Mouse (Mus musculus): ENCODE data around the gene Sipa1l3. TPM values are rescaled to one million over a fixed set of nuclear protein-coding genes. Genes with fewer than 3 reads are reported as not detected.

The Sipa1l3 gene
- polyA plus RNA-seq, 1 experiment, result 30.3 TPM

DNA sequence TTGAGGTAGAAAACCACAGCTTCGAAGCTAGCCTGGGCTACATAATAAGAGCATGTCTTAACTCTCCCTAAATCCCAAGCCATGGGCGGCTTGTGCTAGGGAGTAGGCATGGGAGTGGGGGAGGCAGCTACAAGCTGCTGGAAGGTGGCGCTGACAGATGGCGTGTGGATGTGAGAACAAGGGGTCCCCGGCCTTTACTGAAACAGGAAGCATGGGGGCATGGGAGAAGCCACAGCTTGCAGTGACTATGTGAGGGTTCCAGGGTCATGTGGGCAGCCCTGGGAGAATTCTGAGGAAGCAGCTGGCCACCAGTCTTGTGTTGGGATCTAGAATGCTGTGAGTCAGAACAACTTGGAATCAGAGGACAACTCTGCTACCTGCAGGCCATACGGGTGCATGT, 144.4 kb downstream of the Sipa1l3 start:
- peaks cover 6% of the 10 kb centered on the region for H3K36me3 ChIP-seq (ENCODE audit: control insufficient read depth, insufficient read depth, low read length)

DNA sequence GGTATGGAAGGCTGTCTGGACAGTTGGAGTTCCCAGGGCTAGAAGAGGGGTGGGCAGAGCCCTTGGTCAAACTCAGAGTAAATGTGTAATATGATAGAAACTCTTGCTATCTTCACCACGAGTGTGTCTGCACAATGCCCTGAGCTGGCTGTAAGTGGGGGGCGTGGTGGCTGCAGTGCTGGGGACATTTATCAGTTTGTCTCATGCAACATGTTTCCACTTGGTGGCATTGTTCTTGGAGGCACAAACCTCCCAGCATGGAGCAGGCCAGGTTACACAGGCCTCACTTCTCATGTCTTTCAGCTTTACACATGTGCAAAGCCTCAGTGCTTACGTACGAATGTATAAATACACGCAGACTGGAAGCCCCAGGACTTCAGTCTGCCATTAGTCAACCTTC, 146.3 kb downstream of the Sipa1l3 start:
- 95% methylated on average over 5 of the region's 5 CpGs for WGBS
- Histone ChIP-seq H3K27ac (ENCODE audit: insufficient read depth, low read length) (no peak overlapping the region), H3K4me3 (ENCODE audit: extremely low read depth, insufficient read depth, insufficient read length) (no peak overlapping the region), H3K4me1 (ENCODE audit: control insufficient read depth, insufficient read depth, insufficient read length) (no peaks in the 10 kb centered on the region), H3K27me3 (ENCODE audit: control insufficient read depth, insufficient read depth, low read length) (no peaks in the 10 kb centered on the region), H3K36me3 (ENCODE audit: control insufficient read depth, insufficient read depth, low read length) (peaks cover 4% of the 10 kb centered on the region)
- TF ChIP-seq CTCF (IDR thresholded peaks at IDR 0.05; ENCODE audit: extremely low read depth, insufficient read depth, insufficient read length, insufficient replicate concordance) (no peak), POLR2A (IDR thresholded peaks at IDR 0.05; ENCODE audit: low read depth, low read length) (no peak)
- no peak for DNase-seq (ENCODE audit: low read depth in 1 of 2, low spot score in 2 of 2)

More for the DNA sequence above, 144.4 kb downstream of the Sipa1l3 start:
- no peaks in the 10 kb centered on the region for H3K27me3 ChIP-seq (ENCODE audit: control insufficient read depth, insufficient read depth, low read length)
- 74% methylated on average over 6 of the region's 6 CpGs for WGBS
- H3K27ac ChIP-seq (ENCODE audit: insufficient read depth, low read length), result no peak overlapping the region
- DNase-seq (ENCODE audit: low read depth in 1 of 2, low spot score in 2 of 2), result no peak
- H3K4me1 ChIP-seq (ENCODE audit: control insufficient read depth, insufficient read depth, insufficient read length), result no peaks in the 10 kb centered on the region
- no peak overlapping the region for H3K4me3 ChIP-seq (ENCODE audit: extremely low read depth, insufficient read depth, insufficient read length)
- TF ChIP-seq POLR2A (IDR thresholded peaks at IDR 0.05; ENCODE audit: low read depth, low read length) (no peak), CTCF (IDR thresholded peaks at IDR 0.05; ENCODE audit: extremely low read depth, insufficient read depth, insufficient read length, insufficient replicate concordance) (no peak)

DNA sequence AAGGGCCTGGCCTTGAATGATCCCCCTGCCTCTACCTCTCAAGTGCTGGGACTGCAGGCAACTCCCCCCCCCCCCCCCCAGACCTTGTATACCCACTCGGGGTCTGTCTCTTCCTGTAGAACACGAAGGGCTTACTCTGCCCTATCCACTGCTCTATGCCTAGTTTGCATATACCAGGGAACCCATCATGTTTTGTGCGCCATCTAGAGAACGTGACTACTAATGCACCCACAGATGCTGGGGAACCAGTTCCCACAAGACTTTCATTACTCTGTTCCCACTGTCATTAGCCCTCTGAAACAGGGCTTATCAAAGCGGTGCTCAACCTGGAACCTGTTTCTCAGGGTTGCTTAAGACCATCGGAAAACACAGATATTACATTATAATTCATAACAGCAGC, 148.4 kb downstream of the Sipa1l3 start:
- H3K4me1 ChIP-seq (ENCODE audit: control insufficient read depth, insufficient read depth, insufficient read length), result no peaks in the 10 kb centered on the region
- H3K4me3 ChIP-seq (ENCODE audit: extremely low read depth, insufficient read depth, insufficient read length), result no peak overlapping the region
- no peak for DNase-seq (ENCODE audit: low read depth in 1 of 2, low spot score in 2 of 2)
- no peaks in the 10 kb centered on the region for H3K27me3 ChIP-seq (ENCODE audit: control insufficient read depth, insufficient read depth, low read length)
- H3K27ac ChIP-seq (ENCODE audit: insufficient read depth, low read length), result no peak overlapping the region
- WGBS, result 58% methylated on average over 6 of the region's 6 CpGs
- TF ChIP-seq CTCF (IDR thresholded peaks at IDR 0.05; ENCODE audit: extremely low read depth, insufficient read depth, insufficient read length, insufficient replicate concordance) (no peak), POLR2A (IDR thresholded peaks at IDR 0.05; ENCODE audit: low read depth, low read length) (no peak)
- H3K36me3 ChIP-seq (ENCODE audit: control insufficient read depth, insufficient read depth, low read length), result peaks cover 3% of the 10 kb centered on the region

DNA sequence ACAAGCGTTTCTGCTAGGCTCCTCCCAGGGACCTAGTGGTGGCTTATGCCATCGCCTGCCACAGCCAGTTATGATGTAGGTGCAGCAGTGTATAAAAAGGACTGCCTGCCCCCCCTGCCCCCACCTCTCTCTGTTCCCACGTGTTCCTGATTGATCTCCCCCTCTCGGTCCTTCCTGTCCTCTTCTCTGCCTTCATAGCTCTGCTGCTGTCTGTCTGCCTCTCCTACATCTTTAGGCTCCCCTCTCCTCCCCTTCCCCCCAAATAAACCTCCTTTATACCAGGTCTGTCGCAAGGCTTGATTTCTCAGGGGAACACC, 150.5 kb downstream of the Sipa1l3 start:
- H3K36me3 ChIP-seq (ENCODE audit: control insufficient read depth, insufficient read depth, low read length), result peaks cover 4% of the 10 kb centered on the region
- 61% methylated on average over 5 of the region's 5 CpGs for WGBS
- no peaks in the 10 kb centered on the region for H3K27me3 ChIP-seq (ENCODE audit: control insufficient read depth, insufficient read depth, low read length)
- no peak for DNase-seq (ENCODE audit: low read depth in 1 of 2, low spot score in 2 of 2)
- no peak overlapping the region for H3K4me3 ChIP-seq (ENCODE audit: extremely low read depth, insufficient read depth, insufficient read length)
- no peaks in the 10 kb centered on the region for H3K4me1 ChIP-seq (ENCODE audit: control insufficient read depth, insufficient read depth, insufficient read length)
- no peak for TF ChIP-seq POLR2A (IDR thresholded peaks at IDR 0.05; ENCODE audit: low read depth, low read length)
- no peak for TF ChIP-seq CTCF (IDR thresholded peaks at IDR 0.05; ENCODE audit: extremely low read depth, insufficient read depth, insufficient read length, insufficient replicate concordance)
- H3K27ac ChIP-seq (ENCODE audit: insufficient read depth, low read length), result no peak overlapping the region

GRCm38 (mm10) chr7:29367166-29368003, 151.1 kb downstream of the Sipa1l3 start:
- Histone ChIP-seq H3K4me1 (ENCODE audit: control insufficient read depth, insufficient read depth, insufficient read length) (no peaks in the 10 kb centered on the region), H3K4me3 (ENCODE audit: extremely low read depth, insufficient read depth, insufficient read length) (no peak overlapping the region), H3K27ac (ENCODE audit: insufficient read depth, low read length) (no peak overlapping the region), H3K36me3 (ENCODE audit: control insufficient read depth, insufficient read depth, low read length) (peaks cover 4% of the 10 kb centered on the region), H3K27me3 (ENCODE audit: control insufficient read depth, insufficient read depth, low read length) (no peaks in the 10 kb centered on the region)
- TF ChIP-seq CTCF (IDR thresholded peaks at IDR 0.05; ENCODE audit: extremely low read depth, insufficient read depth, insufficient read length, insufficient replicate concordance), result no peak
- no peak for TF ChIP-seq POLR2A (IDR thresholded peaks at IDR 0.05; ENCODE audit: low read depth, low read length)
- DNase-seq (ENCODE audit: low read depth in 1 of 2, low spot score in 2 of 2), result no peak
- WGBS, result 92% methylated on average over 13 of the region's 13 CpGs

- Histone ChIP-seq H3K27me3 (ENCODE audit: control insufficient read depth, insufficient read depth, low read length) (no peaks in the 10 kb centered on the region), H3K27ac (ENCODE audit: insufficient read depth, low read length) (no peak overlapping the region), H3K4me3 (ENCODE audit: extremely low read depth, insufficient read depth, insufficient read length) (no peak overlapping the region), H3K4me1 (ENCODE audit: control insufficient read depth, insufficient read depth, insufficient read length) (no peaks in the 10 kb centered on the region), H3K36me3 (ENCODE audit: control insufficient read depth, insufficient read depth, low read length) (peaks cover 3% of the 10 kb centered on the region)
- 74% methylated on average over 4 of the region's 4 CpGs for WGBS
- TF ChIP-seq CTCF (IDR thresholded peaks at IDR 0.05; ENCODE audit: extremely low read depth, insufficient read depth, insufficient read length, insufficient replicate concordance), result no peak
- no peak for TF ChIP-seq POLR2A (IDR thresholded peaks at IDR 0.05; ENCODE audit: low read depth, low read length)
- no peak for DNase-seq (ENCODE audit: low read depth in 1 of 2, low spot score in 2 of 2)
Observed at GRCm38 (mm10) chr7:29364052-29364451, 154.4 kb downstream of the Sipa1l3 start.

DNA sequence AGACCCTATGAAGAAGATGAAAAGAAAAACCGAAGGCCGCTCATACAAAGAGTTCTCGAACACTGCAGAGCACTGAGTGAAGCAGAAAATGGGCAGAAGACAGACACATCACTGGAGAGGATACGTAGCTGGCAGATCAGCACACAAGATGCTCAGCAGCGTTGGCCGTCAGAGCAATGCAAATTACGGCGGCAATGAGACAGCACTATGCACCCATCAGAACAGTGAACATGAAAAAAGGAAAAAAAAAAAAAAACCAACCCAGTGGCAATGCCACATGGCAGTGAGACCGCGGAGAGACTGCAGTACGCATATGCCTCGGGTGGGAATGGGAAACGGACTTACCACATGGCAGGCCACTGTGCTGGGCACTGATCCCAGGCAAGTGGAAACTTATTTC, 156.9 kb downstream of the Sipa1l3 start:
- Histone ChIP-seq H3K27me3 (ENCODE audit: control insufficient read depth, insufficient read depth, low read length) (no peaks in the 10 kb centered on the region), H3K36me3 (ENCODE audit: control insufficient read depth, insufficient read depth, low read length) (peaks cover 3% of the 10 kb centered on the region), H3K4me1 (ENCODE audit: control insufficient read depth, insufficient read depth, insufficient read length) (no peaks in the 10 kb centered on the region), H3K27ac (ENCODE audit: insufficient read depth, low read length) (no peak overlapping the region), H3K4me3 (ENCODE audit: extremely low read depth, insufficient read depth, insufficient read length) (no peak overlapping the region)
- TF ChIP-seq POLR2A (IDR thresholded peaks at IDR 0.05; ENCODE audit: low read depth, low read length) (no peak), CTCF (IDR thresholded peaks at IDR 0.05; ENCODE audit: extremely low read depth, insufficient read depth, insufficient read length, insufficient replicate concordance) (no peak)
- WGBS, result 96% methylated on average over 13 of the region's 13 CpGs
- DNase-seq (ENCODE audit: low read depth in 1 of 2, low spot score in 2 of 2), result no peak

Measured in spleen, adult 2 months (tissue).